Mouse (Mus musculus) midbrain, embryonic 11.5 days (tissue): ENCODE measurements at regions not wholly inside any gene's neighbourhood (a gene's known extent, or its start where the extent isn't known, plus 50 kb on each side); places are given as distances from the start of the nearest gene placed in this dataset.

ENCODE experiments used
- ATAC-seq: fragments of 200-750 bp; cut with Nextera tagmentation; 2 replicates; pipeline ENCODE4 v1.8.0; 2017; ENCODE audit warnings: moderate TSS enrichment, moderate library complexity; ENCODE audit not compliant: low FRiP score
- DNase-seq: peaks from one replicate; pipeline ENCODE4 v3.0.0; 2015; ENCODE audit warnings: low spot score; ENCODE audit errors: missing footprints
- H3K27ac ChIP-seq: fragments of 300-500 bp; sonication (generic); 2 replicates; pipeline ENCODE4 v1.5.1; 2014; ENCODE audit warnings: low read depth, low read length
- H3K27me3 ChIP-seq: fragments of 300-500 bp; sonication (generic); 2 replicates; pipeline ENCODE4 v1.6.1; 2014; ENCODE audit warnings: mild to moderate bottlenecking, low read length, moderate library complexity, mixed read lengths; ENCODE audit not compliant: control insufficient read depth, insufficient read depth
- H3K36me3 ChIP-seq: fragments of 300-500 bp; sonication (generic); 2 replicates; pipeline ENCODE4 v1.6.1; 2014; ENCODE audit warnings: mild to moderate bottlenecking, low read length, moderate library complexity, mixed read lengths; ENCODE audit not compliant: control insufficient read depth, insufficient read depth
- H3K4me1 ChIP-seq: fragments of 300-500 bp; sonication (generic); 2 replicates; pipeline ENCODE4 v1.6.1; 2014; ENCODE audit warnings: low read length; ENCODE audit not compliant: control insufficient read depth, insufficient read depth
- H3K4me2 ChIP-seq: fragments of 300-500 bp; sonication (generic); 2 replicates; pipeline ENCODE4 v1.6.1; 2014; ENCODE audit warnings: mild to moderate bottlenecking, moderate library complexity
- H3K4me3 ChIP-seq: fragments of 300-500 bp; sonication (generic); 2 replicates; pipeline ENCODE4 v1.5.1; 2014; ENCODE audit warnings: low read depth, low read length
- H3K9ac ChIP-seq: fragments of 300-500 bp; sonication (generic); 2 replicates; pipeline ENCODE4 v1.6.1; 2014; ENCODE audit warnings: low read length
- H3K9me3 ChIP-seq: fragments of 300-500 bp; sonication (generic); 2 replicates; pipeline ENCODE4 v1.6.1; 2016; ENCODE audit warnings: low read length; ENCODE audit not compliant: control insufficient read depth
- WGBS: fragments of 180-500 bp; shearing (Covaris S2); extraction: QIAGEN DNeasy Blood & Tissue Kit; methylation state at CpG from one replicate; pipeline ENCODE4 v1.1.7; 2014; 5-methylcytosine and 5-hydroxymethylcytosine counted together

- H3K27ac ChIP-seq: no peak overlapping the region
- no peak for DNase-seq
Measured at GRCm38 (mm10) chr3:38129167-38129500, 355.5 kb downstream of the Ankrd50 start.

DNA sequence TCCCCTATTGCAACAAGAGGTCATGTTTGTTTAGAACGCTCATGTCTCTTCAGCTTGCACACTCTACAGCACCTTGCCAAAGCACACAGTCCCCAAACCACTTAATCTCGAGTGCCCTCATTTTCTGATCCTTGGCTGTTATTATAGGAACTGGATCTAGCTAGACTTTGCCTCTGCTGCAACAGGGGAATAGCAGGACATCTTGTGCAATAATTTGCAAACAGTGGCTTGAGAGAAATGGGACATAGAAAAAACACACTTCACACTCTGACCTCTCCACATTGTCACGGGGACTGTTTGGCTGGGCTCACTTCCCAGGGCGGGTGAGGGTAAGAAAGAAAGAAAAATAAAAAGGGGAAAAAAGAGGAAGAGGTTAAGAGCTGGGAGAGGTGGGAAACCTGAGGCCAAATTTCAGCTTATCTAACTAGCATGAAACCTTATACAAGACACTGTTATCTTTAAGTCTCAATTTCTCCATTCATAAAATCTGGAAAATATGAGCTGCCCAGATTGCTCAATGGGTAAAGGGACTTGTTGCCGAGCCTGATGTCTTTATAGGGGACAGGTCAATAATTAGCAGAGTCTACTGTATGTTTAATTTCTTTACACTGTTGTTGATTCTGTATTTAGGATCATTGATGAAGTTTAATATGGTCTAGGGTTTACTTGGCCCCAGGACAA is 356.0 kb downstream of the Ankrd50 start:
- H3K4me1 ChIP-seq: no peaks in the 10 kb centered on the region
- no peak overlapping the region for H3K27ac ChIP-seq
- H3K27me3 ChIP-seq: no peaks in the 10 kb centered on the region
- no peak overlapping the region for H3K9ac ChIP-seq
- no peak overlapping the region for H3K4me2 ChIP-seq
- ATAC-seq (no peak), DNase-seq (no peak)
- WGBS: 79% methylated on average over 5 of the region's 5 CpGs
- H3K4me3 ChIP-seq: no peak overlapping the region
- no peaks in the 10 kb centered on the region for H3K9me3 ChIP-seq
- H3K36me3 ChIP-seq: no peaks in the 10 kb centered on the region

More at GRCm38 (mm10) chr3:38129167-38129500, 355.5 kb downstream of the Ankrd50 start:
- 85% methylated on average over 2 of the region's 2 CpGs for WGBS
- no peak overlapping the region for H3K9ac ChIP-seq
- no peak overlapping the region for H3K4me3 ChIP-seq
- no peak overlapping the region for H3K4me2 ChIP-seq
- no peak for ATAC-seq
- H3K9me3 ChIP-seq: no peaks in the 10 kb centered on the region
- H3K36me3 ChIP-seq: no peaks in the 10 kb centered on the region
- no peaks in the 10 kb centered on the region for H3K4me1 ChIP-seq
- no peaks in the 10 kb centered on the region for H3K27me3 ChIP-seq

DNA sequence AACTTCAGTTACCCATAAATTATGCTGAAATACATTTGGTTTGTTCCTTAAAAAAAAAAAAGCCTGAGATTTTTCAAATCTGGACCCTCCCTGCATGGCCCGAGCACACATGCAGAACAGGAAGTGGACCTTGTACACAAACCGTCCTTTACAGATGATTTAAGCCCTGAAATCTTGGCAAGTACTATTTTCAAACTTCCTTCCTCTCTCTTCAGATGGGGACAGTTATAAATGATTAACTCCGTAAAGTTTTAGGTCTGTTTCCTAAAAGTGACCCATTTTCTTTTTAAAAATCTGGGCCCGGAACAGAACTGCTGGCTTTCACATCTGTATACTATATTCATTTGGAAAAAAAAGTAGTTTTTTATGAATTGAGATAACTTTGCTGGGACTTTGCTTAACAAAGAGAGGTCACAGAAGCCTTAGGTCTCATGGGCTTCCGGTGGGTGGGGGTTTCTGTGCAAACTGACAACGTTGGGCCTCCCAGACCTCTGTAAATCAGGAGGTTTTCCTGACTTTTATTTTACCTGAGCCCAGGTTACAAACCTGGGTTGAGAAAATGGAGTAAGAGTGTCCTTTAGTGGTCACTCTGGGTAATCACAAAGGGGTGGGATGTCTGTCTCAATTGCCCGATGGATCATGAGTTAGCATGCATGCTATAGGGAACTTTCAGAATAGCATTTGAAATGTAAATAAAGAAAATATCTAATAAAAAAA is 368.4 kb downstream of the Ankrd50 start:
- 76% methylated on average over 7 of the region's 7 CpGs for WGBS
- no peak overlapping the region for H3K4me2 ChIP-seq
- no peak overlapping the region for H3K4me3 ChIP-seq
- no peak for ATAC-seq
- peak; percentile 44 for DNase-seq
- no peaks in the 10 kb centered on the region for H3K4me1 ChIP-seq
- no peaks in the 10 kb centered on the region for H3K36me3 ChIP-seq
- H3K27ac ChIP-seq: no peak overlapping the region
- no peak overlapping the region for H3K9ac ChIP-seq
- no peaks in the 10 kb centered on the region for H3K27me3 ChIP-seq
- H3K9me3 ChIP-seq: no peaks in the 10 kb centered on the region

- Histone ChIP-seq H3K4me2 (no peak overlapping the region), H3K27ac (no peak overlapping the region), H3K27me3 (no peaks in the 10 kb centered on the region), H3K9me3 (no peaks in the 10 kb centered on the region), H3K9ac (no peak overlapping the region), H3K4me1 (no peaks in the 10 kb centered on the region), H3K4me3 (no peak overlapping the region), H3K36me3 (no peaks in the 10 kb centered on the region)
- 81% methylated on average over 3 of the region's 3 CpGs for WGBS
- DNase-seq (no peak), ATAC-seq (no peak)
Measured at GRCm38 (mm10) chr3:38112568-38112967, 372.1 kb downstream of the Ankrd50 start.

DNA sequence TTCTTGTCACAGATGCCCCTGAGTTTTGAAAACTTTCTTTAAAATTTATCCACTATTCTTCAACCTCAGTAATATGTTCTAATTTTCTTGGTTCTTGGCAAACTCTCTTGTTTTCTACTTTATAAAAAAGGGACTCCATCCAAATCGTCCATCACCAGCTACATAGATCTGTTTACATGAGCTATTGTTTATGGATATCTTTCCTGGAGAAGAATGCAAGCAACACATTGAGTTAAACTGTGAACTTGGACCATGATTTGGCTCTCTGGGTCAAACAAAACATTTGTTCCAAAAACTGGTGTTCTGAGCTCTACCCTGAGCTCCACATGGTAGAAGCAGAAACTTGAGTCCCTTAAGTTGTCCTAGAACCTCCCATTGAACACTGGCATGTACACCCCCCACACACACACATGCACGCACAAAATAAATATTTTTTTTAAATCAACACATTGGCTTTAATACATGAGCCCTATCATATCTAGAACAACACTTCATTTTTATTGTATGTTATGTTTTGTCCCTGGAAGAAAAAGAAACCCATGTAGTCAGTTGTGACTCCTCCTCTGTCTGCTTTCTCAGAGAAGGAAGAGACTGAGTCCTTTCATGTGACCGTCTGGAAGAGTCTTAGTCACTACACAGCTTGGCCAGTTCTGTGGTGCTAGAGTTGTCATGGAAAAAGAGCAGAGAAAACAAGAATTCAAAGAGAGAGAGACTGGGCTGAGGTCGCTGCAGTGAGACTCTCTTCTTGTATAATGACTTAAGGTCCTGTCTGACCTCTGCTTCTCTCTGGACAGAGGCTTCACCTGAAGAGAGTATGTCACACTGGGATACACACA is 379.4 kb downstream of the Ankrd50 start:
- Histone ChIP-seq H3K4me3 (no peak overlapping the region), H3K9me3 (no peaks in the 10 kb centered on the region), H3K27me3 (no peaks in the 10 kb centered on the region), H3K4me1 (no peaks in the 10 kb centered on the region), H3K27ac (no peak overlapping the region), H3K9ac (no peak overlapping the region), H3K4me2 (no peak overlapping the region), H3K36me3 (no peaks in the 10 kb centered on the region)
- 77% methylated on average over 4 of the region's 4 CpGs for WGBS
- DNase-seq (no peak), ATAC-seq (no peak)

- 86% methylated on average over 3 of the region's 3 CpGs for WGBS
- no peak overlapping the region for H3K27ac ChIP-seq
- no peak for DNase-seq
- no peak for ATAC-seq
- no peak overlapping the region for H3K9ac ChIP-seq
- no peak overlapping the region for H3K4me3 ChIP-seq
- H3K4me1 ChIP-seq: no peaks in the 10 kb centered on the region
- H3K9me3 ChIP-seq: no peaks in the 10 kb centered on the region
- H3K4me2 ChIP-seq: no peak overlapping the region
- H3K36me3 ChIP-seq: no peaks in the 10 kb centered on the region
- H3K27me3 ChIP-seq: no peaks in the 10 kb centered on the region
Measured at GRCm38 (mm10) chr3:38104418-38104817, 380.1 kb upstream of the Gm5148 start.

DNA sequence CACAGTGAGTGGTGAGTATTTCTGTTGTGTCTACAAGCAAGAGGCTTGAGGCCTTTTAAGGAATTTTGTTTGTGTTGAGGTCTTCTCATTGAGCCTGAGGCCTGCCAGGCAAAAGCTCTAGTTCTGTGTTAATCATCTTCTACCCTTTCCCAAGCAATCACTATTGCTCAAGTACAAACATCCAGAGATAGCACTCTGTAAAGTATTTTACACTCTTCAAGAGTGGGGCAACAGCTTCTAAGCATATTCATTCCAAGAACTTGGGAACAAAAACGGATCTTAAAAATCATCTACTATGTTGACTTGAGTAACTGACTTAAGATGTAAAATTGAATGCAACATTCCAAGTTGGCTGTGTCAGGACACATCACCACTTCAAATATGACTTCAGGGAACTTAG is 378.7 kb upstream of the Gm5148 start:
- DNase-seq (no peak), ATAC-seq (no peak)
- H3K36me3 ChIP-seq: no peaks in the 10 kb centered on the region
- H3K27ac ChIP-seq: no peak overlapping the region
- no peaks in the 10 kb centered on the region for H3K4me1 ChIP-seq
- no peaks in the 10 kb centered on the region for H3K27me3 ChIP-seq
- H3K4me3 ChIP-seq: no peak overlapping the region
- H3K4me2 ChIP-seq: no peak overlapping the region
- no peak overlapping the region for H3K9ac ChIP-seq
- WGBS: 83% methylated on average over 1 of the region's 1 CpGs
- no peaks in the 10 kb centered on the region for H3K9me3 ChIP-seq

GRCm38 (mm10) chr3:38102181-38102580 is 377.9 kb upstream of the Gm5148 start:
- Histone ChIP-seq H3K9me3 (no peaks in the 10 kb centered on the region), H3K4me3 (no peak overlapping the region), H3K9ac (no peak overlapping the region), H3K4me1 (no peaks in the 10 kb centered on the region), H3K27ac (no peak overlapping the region), H3K36me3 (no peaks in the 10 kb centered on the region), H3K27me3 (no peaks in the 10 kb centered on the region), H3K4me2 (no peak overlapping the region)
- ATAC-seq (no peak), DNase-seq (peak; percentile 65)
- 94% methylated on average over 1 of the region's 1 CpGs for WGBS

GRCm38 (mm10) chr3:38094370-38094979 is 370.2 kb upstream of the Gm5148 start:
- Histone ChIP-seq H3K4me3 (no peak overlapping the region), H3K27me3 (no peaks in the 10 kb centered on the region), H3K4me1 (no peaks in the 10 kb centered on the region), H3K36me3 (no peaks in the 10 kb centered on the region), H3K9ac (no peak overlapping the region), H3K9me3 (no peaks in the 10 kb centered on the region), H3K27ac (no peak overlapping the region), H3K4me2 (no peak overlapping the region)
- ATAC-seq (no peak), DNase-seq (no peak)
- WGBS: 80% methylated on average over 7 of the region's 7 CpGs
